Mouse (Mus musculus): ENCODE measurements at regions not wholly inside any gene's neighbourhood (a gene's known extent, or its start where the extent isn't known, plus 50 kb on each side); places are given as distances from the start of the nearest gene placed in this dataset.

- no peak for DNase-seq (ENCODE audit: extremely low spot score in 1 of 2, low spot score in 2 of 2)
- intact Hi-C loops (cut with DNase I), result no loop called here
Measured at GRCm38 (mm10) chr13:16291661-16292291, 280.1 kb downstream of the Inhba start.

DNA sequence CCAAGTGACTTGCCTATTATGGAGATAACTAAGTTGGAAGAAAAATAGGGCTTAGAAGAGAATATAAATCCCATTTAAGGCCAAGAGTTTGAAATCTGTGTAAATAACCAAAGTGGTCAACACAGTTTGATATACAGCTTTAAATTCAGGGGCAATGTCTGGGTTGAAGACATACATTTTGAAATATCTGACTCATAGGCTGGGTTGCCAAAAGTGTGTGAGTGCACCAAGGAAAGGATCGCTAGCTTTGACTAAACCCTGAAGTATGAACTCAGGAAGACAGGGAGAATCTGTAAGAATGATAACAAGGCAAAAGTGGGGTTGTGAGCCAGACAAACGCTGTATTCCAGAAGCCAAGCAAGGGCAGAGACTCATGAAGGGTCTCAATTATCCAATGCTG, 288.1 kb downstream of the Inhba start:
- intact Hi-C loops (cut with DNase I), result no loop called here
- no peak for DNase-seq (ENCODE audit: extremely low spot score in 1 of 2, low spot score in 2 of 2)

DNA sequence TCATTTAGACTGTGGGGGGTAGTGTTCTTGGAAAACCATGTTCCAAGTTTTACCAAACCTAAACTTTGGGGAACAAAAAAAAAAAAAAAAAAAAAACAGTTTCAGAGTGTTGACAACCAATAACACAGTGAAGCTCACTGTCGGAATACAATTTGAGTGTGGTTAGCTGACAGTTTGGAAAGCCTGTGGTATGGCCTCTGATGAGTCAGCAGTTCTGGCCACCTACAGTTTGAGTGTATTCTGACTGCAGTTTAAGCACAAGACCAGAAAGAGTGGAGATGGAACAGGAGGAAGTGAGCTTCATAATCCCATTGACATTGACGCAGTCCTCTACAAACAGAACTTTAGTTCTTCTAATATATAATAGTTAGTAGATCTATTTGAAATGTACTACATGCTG, 303.0 kb downstream of the Inhba start:
- intact Hi-C loops (cut with DNase I), result no loop called here
- no peak for DNase-seq (ENCODE audit: extremely low spot score in 1 of 2, low spot score in 2 of 2)

- no peak for DNase-seq (ENCODE audit: extremely low spot score in 1 of 2, low spot score in 2 of 2)
- intact Hi-C loops (cut with DNase I), result no loop called here
Measured at GRCm38 (mm10) chr13:16315689-16316088, 304.0 kb downstream of the Inhba start.

DNA sequence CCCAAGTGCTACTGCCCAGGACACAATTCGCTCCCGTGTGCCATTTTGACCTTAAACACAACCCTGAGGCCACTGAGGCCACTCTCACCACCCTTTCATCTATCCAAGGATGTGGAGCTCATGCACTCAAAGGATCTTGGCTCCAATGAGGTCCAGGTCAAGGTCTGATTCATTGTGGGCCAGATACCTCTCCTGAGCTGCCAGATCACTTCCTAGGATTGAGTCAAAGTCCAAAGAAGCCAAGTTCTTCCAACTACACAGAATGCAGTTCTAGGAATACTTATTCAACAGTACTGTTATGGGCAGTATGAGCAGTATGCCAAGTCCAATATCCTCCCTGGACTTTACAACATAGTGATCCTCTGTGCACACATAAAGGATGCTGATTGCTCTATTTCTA, 304.9 kb downstream of the Inhba start:
- DNase-seq (ENCODE audit: extremely low spot score in 1 of 2, low spot score in 2 of 2), result no peak
- intact Hi-C loops (cut with DNase I), result no loop called here

DNA sequence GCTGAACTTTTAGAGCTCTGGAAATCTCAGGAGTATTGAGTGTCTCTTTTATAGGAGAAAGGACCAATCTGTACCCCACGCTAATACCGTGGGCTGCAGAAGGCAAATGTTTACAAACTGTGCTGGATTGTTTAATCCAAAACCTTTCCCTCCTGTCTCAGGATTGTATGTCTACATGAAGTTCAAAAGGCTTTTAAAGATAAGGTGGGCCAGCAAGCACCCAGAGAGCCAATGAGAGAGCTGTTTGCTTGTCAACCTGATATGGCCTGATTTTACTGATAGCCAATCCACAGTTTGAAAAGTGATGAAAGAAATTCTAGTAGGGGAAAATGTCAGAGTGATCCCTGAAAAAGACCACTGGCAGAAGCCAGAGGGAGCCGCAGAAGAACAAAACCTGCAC, 305.8 kb downstream of the Inhba start:
- intact Hi-C loops (cut with DNase I), result no loop called here
- DNase-seq (ENCODE audit: extremely low spot score in 1 of 2, low spot score in 2 of 2), result no peak

GRCm38 (mm10) chr13:16320392-16320791, 308.7 kb downstream of the Inhba start:
- DNase-seq (ENCODE audit: extremely low spot score in 1 of 2, low spot score in 2 of 2), result no peak
- intact Hi-C loops (cut with DNase I), result no loop called here

DNA sequence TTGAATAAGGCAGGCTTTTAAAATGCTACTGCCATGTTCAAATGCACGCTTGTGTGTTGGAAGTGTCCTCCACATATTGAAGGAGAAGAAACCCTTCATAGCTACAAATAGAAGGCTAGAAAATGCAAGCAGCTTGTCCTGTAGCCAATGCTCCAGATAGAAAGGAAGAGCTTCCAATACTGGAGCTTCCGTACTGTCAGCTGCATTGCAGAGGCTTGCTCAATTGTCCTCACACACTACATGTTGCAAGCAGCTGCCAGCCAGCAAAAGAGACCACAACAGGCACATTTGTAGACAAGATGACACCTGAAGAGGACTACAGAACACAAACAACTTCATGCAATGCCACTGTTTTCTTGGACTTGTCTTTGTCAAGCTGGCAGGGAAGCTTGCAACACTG, 314.0 kb downstream of the Inhba start:
- intact Hi-C loops (cut with DNase I), result no loop called here
- no peak for DNase-seq (ENCODE audit: extremely low spot score in 1 of 2, low spot score in 2 of 2)

- no peak for DNase-seq (ENCODE audit: extremely low spot score in 1 of 2, low spot score in 2 of 2)
- intact Hi-C loops (cut with DNase I), result no loop called here
Measured at GRCm38 (mm10) chr13:16341727-16342126, 330.1 kb downstream of the Inhba start.

- intact Hi-C loops (cut with DNase I), result no loop called here
- no peak for DNase-seq (ENCODE audit: extremely low spot score in 1 of 2, low spot score in 2 of 2)
Measured at GRCm38 (mm10) chr13:16342171-16342570, 330.5 kb downstream of the Inhba start.

- no peak for DNase-seq (ENCODE audit: extremely low spot score in 1 of 2, low spot score in 2 of 2)
- intact Hi-C loops (cut with DNase I), result no loop called here
Measured at GRCm38 (mm10) chr13:16343280-16343945, 331.8 kb downstream of the Inhba start.

DNA sequence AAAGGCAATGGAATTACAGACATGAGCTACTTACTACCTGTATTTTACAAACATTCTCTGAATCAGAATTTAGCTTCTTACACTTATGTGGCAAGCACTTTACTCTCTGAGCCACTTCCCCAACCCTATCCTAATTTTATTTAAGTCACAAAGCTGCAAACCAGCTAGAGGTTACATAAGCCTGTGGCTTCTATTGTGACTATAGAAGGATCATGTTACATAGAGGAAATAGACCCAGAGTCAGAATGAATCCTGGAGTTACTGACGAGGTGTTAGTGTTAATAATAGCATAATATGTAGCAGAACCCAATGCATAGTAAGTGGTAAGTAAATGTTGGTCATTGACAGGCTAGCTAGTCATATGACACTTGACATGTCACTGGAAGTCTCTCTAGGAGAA, 337.7 kb downstream of the Inhba start:
- intact Hi-C loops (cut with DNase I), result no loop called here
- DNase-seq (ENCODE audit: extremely low spot score in 1 of 2, low spot score in 2 of 2), result no peak

DNA sequence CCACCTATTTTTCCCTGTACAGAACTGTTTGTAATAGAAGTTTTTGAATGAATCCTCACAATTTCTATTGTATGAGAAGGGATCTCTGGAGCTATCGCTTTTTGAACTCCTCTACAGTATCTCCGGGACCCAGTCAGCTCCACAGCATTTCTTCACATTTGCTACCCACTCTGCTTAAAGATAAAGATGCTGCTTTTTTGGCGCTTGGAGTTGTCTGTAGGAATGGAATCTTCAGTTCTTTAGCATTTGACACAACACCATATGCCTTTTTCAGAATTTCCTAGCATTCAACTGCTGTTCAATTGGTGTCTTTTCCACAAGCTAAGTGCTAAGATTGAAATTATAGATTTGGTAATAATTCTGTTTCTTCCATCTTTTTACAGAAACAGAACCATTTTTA, 338.4 kb downstream of the Inhba start:
- DNase-seq (ENCODE audit: extremely low spot score in 1 of 2, low spot score in 2 of 2), result no peak
- intact Hi-C loops (cut with DNase I), result no loop called here

GRCm38 (mm10) chr13:16355316-16355715, 343.7 kb downstream of the Inhba start:
- intact Hi-C loops (cut with DNase I), result no loop called here
- DNase-seq (ENCODE audit: extremely low spot score in 1 of 2, low spot score in 2 of 2), result no peak

GRCm38 (mm10) chr13:16379492-16379891, 367.8 kb downstream of the Inhba start:
- no peak for DNase-seq (ENCODE audit: extremely low spot score in 1 of 2, low spot score in 2 of 2)
- intact Hi-C loops (cut with DNase I), result no loop called here

DNA sequence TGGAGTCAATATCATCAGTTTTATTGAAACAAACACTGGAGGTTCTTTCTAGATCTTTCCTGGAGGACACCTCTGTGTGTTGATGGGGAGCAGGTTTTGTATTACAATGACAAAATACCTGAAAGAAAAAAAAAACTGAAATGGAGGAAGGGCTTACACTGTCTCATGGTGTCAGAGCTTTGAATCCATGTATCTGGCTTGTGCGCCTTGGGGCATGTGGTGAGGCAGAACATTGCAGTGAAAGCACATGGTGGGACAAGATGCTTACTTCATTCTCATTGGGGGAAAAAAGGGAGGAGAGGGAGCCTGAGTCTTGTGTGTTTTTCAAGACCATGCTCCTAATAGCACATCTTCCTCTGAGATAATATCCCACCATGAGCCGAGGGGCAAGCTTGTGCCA, 368.3 kb downstream of the Inhba start:
- intact Hi-C loops (cut with DNase I), result no loop called here
- DNase-seq (ENCODE audit: extremely low spot score in 1 of 2, low spot score in 2 of 2), result no peak

- DNase-seq (ENCODE audit: extremely low spot score in 1 of 2, low spot score in 2 of 2), result peak in 1 of 2 experiments; percentile 16
- intact Hi-C loops (cut with DNase I), result no loop called here
Measured at GRCm38 (mm10) chr13:16382936-16383511, 371.4 kb downstream of the Inhba start.

DNA sequence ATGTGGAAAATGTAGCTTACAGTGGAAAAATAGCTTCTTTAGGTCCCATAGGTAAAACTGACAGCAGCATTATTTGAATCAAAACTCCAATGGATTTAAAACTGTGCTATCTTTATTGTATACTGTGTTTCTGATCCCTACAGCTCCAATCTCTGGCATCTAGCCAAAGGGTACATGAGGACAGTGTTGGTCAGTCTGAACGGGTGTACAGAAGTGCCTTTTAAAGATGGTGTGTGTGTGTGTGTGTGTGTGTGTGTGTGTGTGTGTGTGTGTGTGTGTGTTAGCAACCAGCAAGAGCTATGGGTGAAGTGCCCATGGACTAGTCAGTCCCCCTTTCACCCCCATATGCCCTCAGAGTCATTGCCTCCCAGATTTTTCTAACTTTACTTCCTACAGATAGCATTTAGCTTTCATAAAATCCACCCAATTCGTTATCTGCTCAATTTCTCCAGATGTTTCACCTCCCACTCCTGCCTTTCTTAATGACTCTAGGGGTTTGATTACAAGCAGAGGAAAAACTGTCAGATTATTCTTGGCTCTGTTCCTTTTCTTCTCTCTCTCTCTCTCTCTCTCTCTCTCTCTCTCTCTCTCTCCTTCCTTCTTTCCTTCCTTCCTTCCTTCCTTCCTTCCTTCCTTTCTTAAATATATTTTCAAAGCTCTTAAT, 404.8 kb downstream of the Inhba start:
- DNase-seq (ENCODE audit: extremely low spot score in 1 of 2, low spot score in 2 of 2), result no peak
- intact Hi-C loops (cut with DNase I), result no loop called here

- no peak for DNase-seq (ENCODE audit: extremely low spot score in 1 of 2, low spot score in 2 of 2)
- intact Hi-C loops (cut with DNase I), result no loop called here
Measured at GRCm38 (mm10) chr13:16424147-16424546, 412.5 kb downstream of the Inhba start.

- peak; percentile 7 to 18 for DNase-seq (ENCODE audit: extremely low spot score in 1 of 2, low spot score in 2 of 2)
- intact Hi-C loops (cut with DNase I), result no loop called here
Measured at GRCm38 (mm10) chr13:16435436-16435835, 423.8 kb downstream of the Inhba start.

Data from left cerebral cortex, postnatal 10 days (tissue).